Mouse (Mus musculus) heart, postnatal 25 days (tissue): Measurements from ENCODE around the gene Txnrd2. TPM values are rescaled to one million over a fixed set of nuclear protein-coding genes. Genes with fewer than 3 reads are reported as not detected.

ENCODE experiments used
- DNase-seq: peaks from one replicate; pipeline ENCODE4 v3.0.0; 2022; ENCODE audit warnings: low spot score
- intact Hi-C: fragments of 180-260 bp; cut with DNase I; formaldehyde crosslinking; loops from one replicate; pipeline ENCODE4 v1.15.1; 2025
- total RNA-seq, 2 experiments: library from RNA; stranded (reverse); gene quantifications; 2 replicates each; pipeline ENCODE4 v1.2.3; 2021

Gene Txnrd2
- total RNA-seq, 2 experiments from 2014 or later: 36.1 to 38.2 TPM

DNA sequence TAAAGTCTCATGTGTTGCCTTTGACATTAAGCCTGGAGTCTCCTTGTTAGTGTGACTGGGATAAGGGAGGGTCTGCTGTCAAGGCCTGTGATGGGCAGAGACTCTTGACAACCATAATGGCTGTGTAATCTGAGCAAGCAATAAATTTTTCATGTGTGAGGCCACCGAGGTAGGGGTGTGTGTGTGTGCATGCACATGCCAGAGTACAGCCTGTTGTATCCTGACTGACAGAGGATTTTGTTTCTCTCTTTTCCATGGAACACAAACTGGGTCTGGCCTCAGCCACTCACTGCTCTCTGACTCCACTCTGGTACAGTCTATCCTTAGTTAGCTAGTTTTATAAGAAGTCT, 81.0 kb downstream of the Txnrd2 start:
- DNase-seq: no peak
- intact Hi-C loops: no loop called here

DNA sequence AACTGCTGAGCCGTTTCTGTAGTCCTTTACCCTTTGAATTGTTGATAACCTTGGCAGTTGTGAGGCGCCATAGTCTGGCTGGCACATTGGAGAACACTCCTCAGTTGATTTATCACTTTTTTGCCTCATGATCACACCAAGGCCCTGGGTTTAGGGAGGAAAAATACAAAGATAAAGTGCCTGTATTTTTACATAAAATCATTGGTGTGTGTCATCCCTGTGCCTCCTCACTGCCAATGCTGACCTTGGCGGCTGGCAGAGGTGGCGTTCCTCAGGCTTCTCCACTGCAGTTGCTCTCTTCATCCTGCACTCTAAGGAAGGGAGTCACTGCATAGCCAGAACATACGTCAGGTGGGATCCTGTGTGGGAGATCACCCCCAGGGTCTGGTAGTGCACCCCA, 85.6 kb downstream of the Txnrd2 start:
- intact Hi-C loops: no loop called here

DNA sequence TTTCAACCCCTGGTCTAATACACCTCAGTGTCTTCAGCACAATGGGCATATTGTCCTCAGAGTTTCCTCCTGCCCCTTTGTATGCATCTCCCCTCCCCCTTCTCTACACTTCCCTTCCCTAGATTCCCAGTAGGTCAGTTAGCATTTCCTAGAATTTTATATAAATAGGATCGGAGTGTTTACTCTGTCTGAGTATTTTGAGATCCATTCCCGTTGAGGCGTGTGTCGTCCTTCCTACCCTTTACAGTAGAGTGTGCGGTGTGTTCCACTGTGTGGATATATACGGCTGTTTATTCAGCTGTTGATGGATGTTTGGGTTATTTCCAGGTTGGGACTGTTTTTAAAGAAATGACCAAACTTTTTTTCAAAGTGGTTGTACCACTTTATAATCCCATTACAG, 87.3 kb downstream of the Txnrd2 start:
- no peak for DNase-seq
- intact Hi-C loops: no loop called here

More for the DNA sequence above, 85.6 kb downstream of the Txnrd2 start:
- DNase-seq: no peak

DNA sequence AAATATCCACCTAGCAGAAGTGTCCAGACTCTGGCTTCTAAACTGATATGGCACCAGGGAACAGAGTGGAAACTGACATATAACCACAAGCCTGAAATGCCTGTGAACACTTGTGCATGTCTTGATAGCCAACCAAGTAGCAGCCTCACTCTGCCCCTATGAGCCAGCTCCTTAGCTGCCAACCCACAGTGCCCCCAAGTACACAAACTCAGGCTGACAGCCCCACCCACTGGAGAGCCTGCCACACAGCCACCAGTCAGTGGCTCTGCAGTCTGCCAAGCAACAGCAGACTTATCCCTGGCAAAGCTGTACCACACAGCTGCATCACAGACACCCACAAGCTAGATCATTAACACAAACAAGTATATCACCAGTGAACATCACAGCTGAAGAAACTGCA, 91.9 kb downstream of the Txnrd2 start:
- intact Hi-C loops: loop anchor here (5.0 kb wide), 1 partner anchor 76 kb away; no protein-coding TSS in a partner anchor
- no peak for DNase-seq

DNA sequence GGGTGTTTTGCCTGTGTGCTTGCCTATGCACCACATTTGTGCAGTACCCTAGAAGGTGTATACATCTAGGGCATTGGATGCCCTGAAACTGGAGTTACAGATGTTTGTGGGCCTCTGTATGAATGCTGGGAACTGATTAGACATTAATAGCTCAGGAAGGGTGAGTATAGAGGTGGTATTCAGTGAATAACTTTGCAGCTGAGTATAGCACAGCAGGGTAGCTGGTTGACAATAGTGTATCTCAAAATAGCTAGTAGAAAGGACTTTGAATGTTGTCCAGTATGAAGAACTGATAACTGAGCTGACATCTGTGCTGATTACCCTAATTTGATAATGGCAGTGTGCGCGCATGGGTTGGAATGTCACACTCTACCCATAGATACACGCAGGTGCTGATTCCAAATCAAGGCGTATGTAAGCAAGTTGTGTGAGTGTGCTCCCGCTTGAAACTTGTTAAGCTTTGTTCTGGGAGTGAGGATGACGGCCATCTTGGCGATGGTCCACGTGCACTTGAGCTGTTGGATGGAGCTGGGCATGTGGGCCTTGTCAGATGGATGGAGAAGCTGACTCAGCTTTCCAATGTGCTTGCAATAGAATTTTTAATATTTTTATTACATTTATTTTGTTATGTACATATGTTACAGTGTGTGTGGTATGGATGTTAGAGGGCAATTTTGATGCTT, 97.5 kb downstream of the Txnrd2 start:
- no peak for DNase-seq
- intact Hi-C loops: no loop called here

DNA sequence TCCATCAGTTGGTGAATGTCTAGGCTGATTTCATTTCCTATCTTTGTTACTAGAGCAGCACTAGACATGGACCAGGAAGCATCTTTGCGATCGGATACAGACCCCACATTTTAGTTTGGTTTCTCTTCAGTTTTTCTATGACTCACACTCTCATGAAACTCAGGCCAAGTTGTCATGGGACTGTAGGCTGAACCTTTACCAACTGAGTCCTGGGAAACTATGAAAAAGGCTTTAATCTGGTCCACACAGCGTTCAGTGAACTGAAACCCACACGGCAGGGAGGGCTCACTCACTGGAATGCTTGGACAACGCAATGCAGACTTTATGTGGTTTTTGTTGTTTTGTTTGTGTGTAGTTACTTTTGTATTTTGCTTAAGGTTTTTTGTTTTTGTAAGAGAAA, 102.5 kb downstream of the Txnrd2 start:
- DNase-seq: no peak
- intact Hi-C loops: no loop called here

Other genes with a start within 250 kb of the Txnrd2 start
- gene Ccdc188, start 208.5 kb upstream of the Txnrd2 start, total RNA-seq: not detected
- gene Zdhhc8, start 191.2 kb upstream of the Txnrd2 start, total RNA-seq: 10 to 100 TPM; 22.4 to 24.1 TPM
- gene Trmt2a, start 177.7 kb upstream of the Txnrd2 start, total RNA-seq: 10 to 100 TPM; 21.5 to 22.5 TPM
- gene Ranbp1, start 177.7 kb upstream of the Txnrd2 start, total RNA-seq: 10 to 100 TPM; 42.7 to 43.0 TPM
- gene Gm49776, start 168.1 kb upstream of the Txnrd2 start, total RNA-seq: not detected
- 10 to 100 TPM; 13.8 to 15.4 TPM for gene Dgcr8, start 137.1 kb upstream of the Txnrd2 start, total RNA-seq
- 100 to 1,000 TPM; 147 TPM for gene Tango2, start 78.3 kb upstream of the Txnrd2 start, total RNA-seq
- gene Arvcf, start 78.2 kb upstream of the Txnrd2 start, total RNA-seq: 10 to 100 TPM; 18.6 to 21.7 TPM
- gene Comt, start 468 bp downstream of the Txnrd2 start, total RNA-seq: 100 to 1,000 TPM; 112 TPM
- 1 to 10 TPM; 4.9 to 5.6 TPM for gene Gnb1l, start 72.3 kb downstream of the Txnrd2 start, total RNA-seq
- 1 to 10 TPM; 3.3 to 4.6 TPM for gene Rtl10, start 72.5 kb downstream of the Txnrd2 start, total RNA-seq
- under 1 TPM; 0.68 to 0.78 TPM for gene Tbx1, start 164.3 kb downstream of the Txnrd2 start, total RNA-seq
- gene Gp1bb, start 196.0 kb downstream of the Txnrd2 start, total RNA-seq: 1 to 10 TPM in 1 of 2 experiments, under 1 TPM in 1; 0.36 to 1.1 TPM
- 1 to 10 TPM; 1.0 to 1.6 TPM for gene Gm49601, start 200.0 kb downstream of the Txnrd2 start, total RNA-seq
- gene Sept5, start 203.6 kb downstream of the Txnrd2 start, total RNA-seq: 1 to 10 TPM; 3.9 to 4.6 TPM